Mouse (Mus musculus) kidney, postnatal 14 days (tissue): ENCODE results near the gene Tesk2.
"Not testable (repeated sequence)": the region's sequence is repeated elsewhere in the genome, so short reads cannot be mapped to it uniquely, and the experiment has no call there.

Experiments
- DNase-seq: peaks from one replicate; pipeline ENCODE4 v3.0.0; 2022; ENCODE audit warnings: mixed read lengths

Gene Tesk2

DNA sequence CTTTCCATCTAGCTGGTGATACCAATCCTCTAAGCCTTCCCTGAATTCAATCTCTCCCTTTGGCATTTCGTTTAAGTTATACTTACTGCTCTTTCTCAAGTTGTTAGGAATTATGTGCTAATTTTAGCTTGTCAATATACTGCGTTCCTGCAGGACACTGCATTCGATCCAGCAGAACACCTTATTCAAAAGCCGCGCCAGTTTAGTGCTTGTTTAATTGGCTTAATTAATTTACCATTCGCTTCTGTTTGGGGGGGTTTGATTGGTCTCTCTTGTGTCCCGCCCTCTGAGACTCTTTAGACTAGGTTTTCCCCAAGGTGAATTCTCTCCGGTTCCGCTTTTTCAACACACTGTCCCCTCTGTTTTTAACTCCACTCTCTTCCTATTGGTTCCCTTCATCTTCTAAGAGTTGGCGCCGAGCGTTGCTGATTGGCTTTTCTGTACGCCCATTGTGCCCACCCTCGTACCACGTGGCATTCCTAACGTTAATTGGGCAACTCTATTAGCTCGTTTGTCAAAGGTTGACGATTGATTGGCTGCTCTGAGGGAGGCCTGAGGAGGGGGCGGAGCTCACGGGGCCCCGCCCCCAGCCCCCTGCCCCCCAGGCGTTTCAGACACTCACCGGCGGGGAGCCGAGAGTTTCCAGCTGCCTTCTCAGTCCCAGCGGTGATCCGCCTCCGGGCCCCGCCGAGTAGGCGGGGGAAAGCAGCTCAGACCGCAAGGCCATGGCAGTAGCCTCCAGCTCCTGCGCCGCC is at the start of gene Tesk2:
Gene Tesk2, plus strand, starts transcription at position 606 of the 755 bp plus-strand sequence.
- DNase-seq = peak; percentile 97

DNA sequence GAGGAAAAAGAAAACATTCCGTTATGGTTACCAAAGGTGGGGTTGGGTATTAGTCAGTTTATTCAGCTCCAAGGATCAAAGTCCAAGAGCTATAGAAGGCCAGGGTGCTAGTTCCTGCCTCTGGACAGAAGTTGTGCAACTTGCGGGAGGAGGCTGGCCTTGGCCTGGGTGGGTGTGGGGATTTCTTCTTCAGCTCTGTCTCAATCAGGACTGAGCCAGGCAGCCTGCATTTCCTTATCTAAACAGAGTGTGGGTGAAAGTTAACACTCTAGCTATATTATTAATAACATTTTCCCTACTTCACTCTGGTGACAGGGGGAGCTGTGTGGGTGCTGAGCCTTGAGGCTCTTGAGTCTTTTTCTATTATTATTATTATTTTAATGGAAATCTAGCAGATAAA is 48.0 kb upstream of the Tesk2 start:
- peak; percentile 65 for DNase-seq

DNA sequence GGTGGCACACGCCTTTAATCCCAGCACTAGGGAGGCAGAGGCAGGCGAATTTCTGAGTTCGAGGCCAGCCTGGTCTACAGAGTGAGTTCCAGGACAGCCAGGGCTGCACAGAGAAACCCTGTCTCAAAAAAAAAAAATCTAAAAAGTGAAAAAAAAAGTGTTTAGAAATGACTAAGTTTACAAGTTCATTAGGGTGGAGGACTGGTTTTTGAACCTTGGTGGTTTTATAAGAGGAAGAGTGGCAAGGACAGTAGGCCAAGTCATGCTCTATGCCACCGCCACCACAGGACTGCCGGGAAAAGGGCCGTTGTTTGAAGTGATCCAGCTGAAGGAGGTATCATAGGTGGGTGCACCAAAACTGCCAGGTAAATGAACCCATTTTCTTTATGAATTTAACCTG is 46.0 kb upstream of the Tesk2 start:
- DNase-seq = not testable (repeated sequence)

DNA sequence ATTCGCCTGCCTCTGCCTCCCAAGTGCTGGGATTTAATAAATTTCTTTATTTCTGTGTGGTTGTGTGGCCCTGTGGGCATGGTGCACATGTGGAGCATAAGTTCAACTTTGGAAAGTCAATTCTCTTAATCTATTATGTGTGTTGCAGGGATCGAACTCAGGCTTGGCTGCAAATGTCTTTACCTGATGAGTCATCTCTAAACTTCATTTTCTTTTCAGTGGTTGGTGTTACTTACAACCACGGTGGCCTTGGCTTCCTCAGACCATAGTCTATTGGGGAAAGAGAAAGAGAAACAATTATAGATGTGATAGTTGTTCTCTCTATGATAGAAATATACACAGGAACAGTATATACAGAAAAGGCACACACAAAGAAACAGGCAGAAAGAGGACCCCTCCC is 44.7 kb upstream of the Tesk2 start:
- no peak for DNase-seq

DNA sequence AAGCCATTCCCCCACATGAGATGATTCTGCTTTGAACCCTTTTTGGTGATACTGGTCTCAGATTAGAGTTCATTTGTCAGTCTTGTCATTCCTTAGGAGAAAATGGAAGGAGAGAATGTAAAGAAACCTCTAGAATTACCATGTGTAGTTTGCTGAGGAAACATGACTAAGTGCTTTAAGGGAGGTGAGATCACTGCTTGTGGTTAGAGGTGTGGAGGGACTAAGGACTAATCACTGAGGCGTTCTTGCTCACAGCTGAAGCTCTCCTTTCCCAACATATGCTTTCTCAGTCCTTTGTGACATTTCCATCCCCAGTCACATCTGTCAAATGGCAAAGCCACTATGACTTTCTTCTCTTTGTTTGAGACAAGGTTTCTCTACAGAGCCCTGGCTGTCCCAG is 42.9 kb upstream of the Tesk2 start:
- no peak for DNase-seq

DNA sequence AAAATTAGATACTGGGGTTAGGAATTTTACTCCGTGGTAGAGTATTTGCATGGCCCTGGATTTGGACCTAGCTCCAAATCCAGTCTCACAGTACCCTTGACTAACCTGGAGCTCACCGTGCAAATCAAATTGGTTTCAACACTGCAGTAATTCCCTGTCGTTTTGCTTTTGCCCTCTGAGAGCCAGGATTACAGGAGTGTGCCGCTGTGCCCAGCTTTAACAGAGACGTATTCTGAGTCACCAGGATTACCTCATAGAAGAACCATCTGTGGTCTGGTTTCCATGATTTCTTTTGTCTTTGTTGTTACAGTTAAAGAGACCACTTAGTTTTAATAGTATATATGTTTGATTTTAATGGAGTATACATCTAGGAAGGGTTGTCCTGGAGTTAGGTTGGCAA is 41.6 kb upstream of the Tesk2 start:
- no peak for DNase-seq

DNA sequence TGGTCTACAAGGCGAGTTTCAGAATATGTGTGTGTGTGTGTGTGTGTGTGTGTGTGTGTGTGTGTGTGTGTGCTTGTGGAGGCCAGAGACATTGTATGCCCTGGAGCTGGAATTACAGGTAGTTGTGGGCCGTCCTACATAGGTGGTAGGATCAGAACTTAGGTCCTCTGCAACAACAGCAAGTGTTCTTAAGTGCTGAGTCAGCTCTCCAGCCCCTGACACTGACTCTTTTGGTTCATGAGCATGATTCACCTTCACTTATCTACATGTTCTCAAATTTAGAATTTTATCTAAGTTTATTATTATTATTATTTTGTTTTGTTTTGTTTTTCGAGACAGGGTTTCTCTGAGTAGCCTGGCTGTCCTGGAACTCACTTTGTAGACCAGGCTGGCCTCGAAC is 40.2 kb upstream of the Tesk2 start:
- DNase-seq = not testable (repeated sequence)

DNA sequence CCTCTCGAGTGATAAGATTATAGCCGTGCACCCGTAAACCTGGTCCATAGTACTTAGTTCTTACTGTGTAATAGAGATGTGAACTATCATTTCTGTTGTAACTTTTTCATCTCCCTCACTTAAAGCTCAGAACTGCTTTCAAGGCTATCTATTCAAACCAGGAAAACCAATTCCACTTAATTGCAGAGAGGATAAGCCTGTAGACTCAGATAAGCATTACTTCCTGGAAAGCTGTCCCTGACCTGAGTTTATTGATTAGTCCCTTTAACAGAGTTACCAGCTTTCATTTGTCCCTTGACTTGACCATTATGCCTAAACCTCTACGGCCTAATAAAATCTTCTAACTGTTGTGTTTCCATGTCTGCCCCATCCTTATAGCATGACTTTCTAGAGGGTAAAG is 36.8 kb upstream of the Tesk2 start:
- no peak for DNase-seq

DNA sequence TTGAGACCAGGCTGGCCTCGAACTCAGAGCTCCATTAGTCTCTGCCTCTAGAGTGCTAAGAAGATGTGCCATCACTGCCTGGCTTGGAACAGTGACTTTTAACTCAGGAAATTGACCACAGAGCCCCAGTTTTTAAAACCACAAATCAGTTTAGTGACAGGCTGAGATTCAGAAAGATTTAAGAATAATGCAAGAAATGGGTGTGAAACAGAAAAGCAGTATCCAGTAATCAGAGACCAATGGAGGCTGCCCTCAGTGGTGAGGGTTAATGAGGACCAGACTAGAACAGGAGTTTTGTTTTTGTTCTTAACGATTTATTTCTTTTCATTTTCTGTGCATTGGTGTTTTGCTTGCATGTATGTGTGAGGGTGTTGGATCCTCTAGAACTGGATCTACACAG is 36.1 kb upstream of the Tesk2 start:
- no peak for DNase-seq

DNA sequence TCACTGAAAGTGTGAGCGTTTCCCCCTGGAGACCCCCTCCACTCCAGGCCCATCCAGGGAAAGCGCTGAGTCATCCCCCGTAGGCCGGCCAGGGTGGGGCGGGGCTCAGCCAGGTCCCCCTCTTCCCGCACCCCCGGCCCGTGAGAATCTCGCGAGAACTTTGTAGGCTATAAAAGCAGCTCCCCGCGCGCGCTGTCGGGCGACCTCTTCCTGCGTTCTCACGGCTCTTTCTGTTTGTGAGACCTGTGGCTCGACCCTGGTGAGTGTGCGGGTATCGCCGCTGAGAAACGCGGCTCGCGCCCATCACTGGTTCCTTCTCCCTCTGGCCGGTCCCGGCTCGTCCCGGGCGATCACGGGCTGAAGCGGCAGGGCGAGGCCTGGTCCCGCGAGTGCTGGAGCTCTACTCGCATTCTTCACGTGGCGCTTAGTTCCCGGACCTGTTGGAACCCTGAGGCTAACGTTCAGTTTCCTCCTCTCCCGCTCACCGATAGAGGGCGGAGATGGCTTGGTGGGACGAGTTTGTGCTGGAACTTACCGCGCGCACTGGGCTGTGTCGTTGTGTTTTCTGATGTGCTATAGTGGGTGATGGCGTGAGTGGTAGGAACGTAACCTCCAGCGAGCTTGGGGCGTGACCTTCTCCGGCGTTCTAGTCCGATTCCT is 35.2 kb upstream of the Tesk2 start, which contains the start of gene Prdx1:
Gene Prdx1, plus strand, starts transcription at position 143 of the 660 bp plus-strand sequence.
- peak; percentile 96 for DNase-seq

DNA sequence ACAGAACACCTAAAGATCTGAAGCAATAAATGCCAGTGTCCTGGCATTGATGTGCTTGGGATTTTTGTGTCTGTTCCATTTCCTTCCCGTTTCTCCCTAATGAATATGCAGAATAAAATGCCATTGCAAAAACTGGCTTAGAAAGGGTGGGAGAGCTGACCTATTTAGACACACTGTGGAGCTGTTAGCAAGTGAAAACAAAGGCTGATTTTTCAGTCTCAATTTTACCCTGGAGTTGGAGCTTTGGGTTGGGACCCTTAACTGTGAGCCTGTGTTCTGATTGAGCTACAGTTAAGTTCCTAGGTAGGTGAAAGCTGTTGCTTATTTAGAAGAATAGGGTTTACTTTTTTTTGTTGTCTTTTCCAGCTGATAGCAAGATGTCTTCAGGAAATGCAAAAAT is 33.7 kb upstream of the Tesk2 start:
- no peak for DNase-seq

DNA sequence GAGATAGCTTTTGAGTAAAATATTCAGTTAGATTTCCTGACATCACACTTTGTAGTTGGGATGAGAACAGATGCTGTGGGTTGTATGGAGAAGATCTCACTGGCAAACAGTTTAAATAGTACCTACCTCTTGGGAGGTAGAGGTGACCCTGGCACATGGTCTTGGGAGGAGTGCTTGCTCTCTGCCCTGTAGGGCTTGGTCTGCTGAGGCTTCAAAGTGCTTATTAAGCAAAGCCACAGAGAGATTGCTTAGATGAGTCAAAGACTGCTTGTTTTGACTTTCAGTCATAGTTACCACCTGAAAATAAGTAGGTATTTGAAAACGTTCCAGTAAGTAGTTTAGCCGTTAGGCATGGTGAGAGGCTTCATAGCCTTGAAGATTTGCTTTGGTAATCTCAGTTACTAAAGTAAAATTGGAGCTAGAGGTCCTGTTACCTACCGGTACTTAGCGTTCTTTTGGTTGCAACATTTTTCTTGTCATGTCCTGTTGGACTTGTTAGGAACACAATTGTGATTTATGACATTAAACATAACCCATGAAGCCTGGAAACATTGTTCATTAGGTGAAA is 31.4 kb upstream of the Tesk2 start:
- peak; percentile 59 for DNase-seq

DNA sequence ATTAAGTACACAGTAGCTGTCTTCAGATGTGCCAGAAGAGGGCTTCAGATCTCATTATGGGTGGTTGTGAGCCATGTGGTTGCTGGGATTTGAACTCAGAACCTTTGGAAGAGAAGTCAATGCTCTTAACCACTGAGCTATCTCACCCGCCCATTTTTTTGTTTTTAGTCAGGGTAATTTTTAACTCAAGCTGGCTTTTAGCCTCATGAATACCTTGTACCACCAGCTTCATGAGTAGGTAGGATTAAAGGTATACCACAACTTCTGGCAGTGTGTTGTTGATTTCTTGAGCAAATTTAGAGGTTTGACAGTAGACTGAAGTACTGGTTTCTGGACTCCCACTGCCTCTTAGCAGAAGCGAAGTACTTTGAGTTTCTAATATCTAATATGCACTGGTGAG is 28.6 kb upstream of the Tesk2 start:
- DNase-seq = no peak

DNA sequence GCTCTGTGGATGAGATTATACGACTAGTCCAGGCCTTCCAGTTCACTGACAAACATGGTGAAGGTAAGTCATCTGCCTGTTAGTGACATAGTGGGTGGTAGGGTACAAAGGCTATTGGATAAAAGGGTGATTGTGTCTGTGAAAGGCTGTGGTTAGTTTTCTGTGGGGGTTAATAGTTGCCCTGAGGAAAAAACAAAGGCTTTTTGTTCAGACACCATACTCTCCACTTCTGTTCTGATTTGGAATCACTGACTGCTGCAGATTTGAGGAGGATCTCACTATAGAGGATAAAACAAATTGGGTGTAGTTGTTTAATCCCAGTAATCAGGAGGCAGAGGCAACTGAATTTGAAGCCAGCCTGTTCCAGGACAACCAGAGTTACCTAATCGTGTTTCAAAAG is 27.0 kb upstream of the Tesk2 start:
- no peak for DNase-seq

DNA sequence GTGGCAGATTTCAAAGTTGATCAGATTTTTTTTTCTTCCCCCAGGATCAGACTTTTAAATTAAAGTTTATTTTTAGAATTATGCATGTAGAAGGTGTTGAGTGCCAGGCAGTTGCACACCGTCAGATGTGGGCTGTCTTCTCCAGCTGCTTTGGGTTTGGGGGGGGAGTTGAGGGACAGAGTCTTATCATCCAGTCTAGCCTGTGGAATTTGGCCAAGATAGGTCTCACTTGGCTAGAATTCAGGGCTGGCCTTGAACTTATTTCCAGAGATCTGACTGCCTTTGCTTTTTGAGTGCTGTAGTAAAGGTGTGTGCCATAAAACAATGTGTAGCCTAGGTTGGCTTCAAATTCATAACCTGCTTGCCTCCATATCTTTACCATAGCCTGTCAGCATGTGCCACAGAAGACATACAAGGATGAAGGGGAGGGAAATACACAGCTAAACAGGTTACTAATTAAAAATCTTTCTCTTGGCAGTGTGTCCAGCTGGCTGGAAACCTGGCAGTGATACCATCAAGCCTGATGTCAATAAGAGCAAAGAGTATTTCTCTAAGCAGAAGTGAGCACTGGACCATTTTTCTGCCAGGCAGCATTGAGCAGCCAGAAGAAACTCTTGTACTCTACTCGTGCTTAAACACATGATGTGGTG is 21.9 kb upstream of the Tesk2 start:
- peak; percentile 68 for DNase-seq

DNA sequence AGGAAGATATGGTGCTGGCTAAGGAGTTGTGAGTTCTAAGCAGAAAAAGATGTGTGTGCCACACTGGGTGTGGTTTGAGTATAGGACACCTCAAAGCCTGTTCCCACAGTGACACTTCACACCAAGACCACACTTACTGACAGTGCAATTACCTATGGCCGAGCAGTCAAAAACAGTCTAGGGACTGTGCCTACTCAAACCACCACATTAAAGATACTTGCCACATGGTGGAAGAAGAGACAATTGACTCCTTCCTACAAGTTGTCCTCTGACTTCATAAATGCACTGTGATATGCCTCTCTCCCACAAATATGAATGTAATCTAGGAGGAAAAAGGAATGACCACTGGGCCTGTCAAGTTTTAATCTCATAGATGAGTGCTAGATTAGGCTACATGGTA is 19.8 kb upstream of the Tesk2 start:
- DNase-seq = no peak

DNA sequence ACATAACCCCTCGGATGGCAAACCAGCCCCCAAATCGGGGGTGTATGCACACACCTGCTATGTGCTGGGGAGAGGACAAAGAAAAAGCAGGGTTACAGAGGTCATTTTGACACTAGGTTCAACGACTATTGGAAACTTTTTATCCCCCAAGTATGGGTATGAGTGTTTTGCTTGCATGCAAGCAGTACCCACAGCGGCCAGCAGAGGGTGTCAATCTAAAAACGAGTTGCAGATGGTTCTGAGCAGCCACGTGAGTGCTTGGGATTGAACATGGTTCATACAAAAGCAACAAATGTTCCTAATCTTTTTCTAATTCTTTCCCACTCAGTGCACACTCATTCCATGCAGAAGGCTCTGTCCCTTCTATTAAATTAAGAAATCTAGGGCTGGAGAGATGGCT is 16.9 kb upstream of the Tesk2 start:
- DNase-seq = peak; percentile 77

DNA sequence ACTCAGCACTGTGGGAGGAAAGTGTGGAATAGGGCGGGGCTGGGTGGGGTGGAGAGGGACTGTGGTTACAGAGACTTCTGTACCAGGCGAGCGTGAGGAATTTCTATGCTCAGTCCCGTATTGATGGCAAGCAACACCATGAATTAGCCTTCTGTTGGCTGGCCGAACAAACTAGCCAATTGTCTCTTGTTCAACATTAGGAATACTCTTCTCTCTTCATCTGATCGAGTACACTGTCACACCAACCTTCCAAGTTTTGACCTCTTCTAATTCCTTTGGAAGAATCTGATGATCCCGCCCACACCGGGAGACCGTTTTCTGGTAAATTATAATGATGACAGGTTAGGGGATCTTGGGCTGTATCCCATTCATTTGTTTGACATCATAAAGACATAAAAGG is 13.1 kb upstream of the Tesk2 start:
- no peak for DNase-seq

DNA sequence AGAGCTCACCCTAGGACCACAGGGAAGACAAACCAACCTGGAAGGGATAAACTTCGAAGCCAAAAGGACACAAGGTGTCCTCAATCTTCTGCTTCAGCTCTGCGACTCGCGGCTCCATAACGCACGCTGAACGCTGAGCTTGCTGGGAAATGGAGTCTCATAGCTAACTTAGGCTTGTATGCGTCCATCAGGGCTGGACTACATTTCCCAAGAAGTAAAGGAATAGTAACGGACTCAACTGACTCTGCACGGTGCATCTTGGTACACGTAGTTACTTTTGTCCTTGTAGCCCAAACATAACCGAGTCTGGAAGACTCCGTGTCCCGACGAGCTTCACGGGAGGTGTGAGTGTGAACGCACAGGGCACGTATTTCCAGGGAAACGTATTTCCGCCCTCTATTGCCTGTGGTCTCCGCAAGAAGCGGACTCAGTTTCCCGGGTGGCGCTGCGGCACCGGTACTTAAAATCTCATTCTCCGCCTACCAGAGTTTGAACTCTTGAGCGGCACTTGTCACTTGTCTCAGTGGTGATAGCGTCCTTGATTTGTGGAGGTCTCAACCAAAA is 12.5 kb upstream of the Tesk2 start, which contains the start of the genes Mmachc and Ccdc163:
Gene Mmachc, minus strand, starts transcription at position 206 of the 564 bp plus-strand sequence.
Gene Ccdc163, plus strand, starts transcription at position 309 of the 564 bp plus-strand sequence.
- DNase-seq = peak; percentile 95

DNA sequence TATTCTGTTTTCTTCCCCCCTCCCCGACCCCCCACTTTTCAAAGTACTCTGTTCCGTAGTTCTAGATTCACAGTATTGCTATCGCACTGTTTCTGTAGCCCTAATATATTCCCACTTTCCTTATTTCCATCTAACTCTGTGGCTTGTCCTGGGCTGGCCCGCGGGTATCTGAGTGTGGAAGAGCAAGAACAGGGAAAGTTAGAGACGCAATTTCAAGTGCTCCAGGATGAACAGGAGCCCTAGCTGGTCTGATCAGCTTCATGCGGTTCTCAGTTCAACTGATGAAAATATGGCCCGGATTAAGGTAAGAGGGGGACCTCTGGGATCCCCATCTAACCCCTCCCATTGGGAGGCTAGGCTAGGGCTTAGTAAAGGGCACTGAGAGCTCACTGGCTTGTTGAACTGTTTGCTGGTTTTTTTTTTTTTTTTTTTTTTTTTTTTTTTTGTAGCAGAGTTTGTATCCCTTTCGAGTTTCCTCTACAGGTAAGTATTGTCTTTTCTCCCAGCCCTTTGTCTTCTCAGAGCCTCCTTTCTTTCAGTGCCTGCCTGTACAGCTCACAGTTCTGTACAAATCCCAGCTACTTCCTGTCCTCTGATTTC is 11.9 kb upstream of the Tesk2 start:
- no peak for DNase-seq

DNA sequence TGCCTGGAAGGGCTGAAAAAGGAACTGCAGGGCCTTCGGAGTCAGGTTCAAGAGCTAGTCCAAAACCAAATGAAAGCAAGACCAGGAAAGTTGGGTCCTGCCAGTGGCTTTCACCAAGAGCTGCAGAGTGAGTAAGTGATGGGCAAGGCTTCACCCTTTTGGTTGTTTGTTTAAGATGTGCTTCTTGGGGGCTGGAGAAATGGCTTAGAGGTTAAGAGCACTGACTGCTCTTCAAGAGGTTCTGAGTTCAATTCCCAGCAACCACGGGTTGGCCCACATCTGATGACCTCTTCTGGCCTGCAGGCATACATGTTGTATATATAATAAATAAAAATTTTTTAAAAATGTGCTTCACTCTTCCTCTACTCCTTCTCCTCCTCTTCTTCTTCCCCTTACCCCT is 10.6 kb upstream of the Tesk2 start:
- no peak for DNase-seq

DNA sequence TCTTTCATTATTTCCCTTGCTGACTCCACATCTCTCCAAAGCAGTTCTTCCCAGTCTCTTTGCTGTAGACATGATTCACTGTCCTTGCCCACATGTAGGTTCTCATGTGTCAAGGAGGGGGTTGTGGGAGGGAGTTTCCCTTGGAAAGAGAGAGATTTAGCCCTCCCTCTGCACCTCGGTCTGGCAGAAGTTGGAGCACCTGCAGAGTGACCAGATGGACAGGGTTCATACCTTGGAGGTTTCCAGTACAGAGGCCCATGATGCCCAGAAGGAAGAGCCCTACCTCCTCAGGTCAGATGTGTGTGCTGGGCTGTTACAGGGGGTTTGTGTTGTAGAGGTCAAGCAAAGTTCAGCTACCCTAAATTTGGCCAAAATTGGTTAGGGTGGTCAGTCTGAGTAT is 8.2 kb upstream of the Tesk2 start:
- no peak for DNase-seq

DNA sequence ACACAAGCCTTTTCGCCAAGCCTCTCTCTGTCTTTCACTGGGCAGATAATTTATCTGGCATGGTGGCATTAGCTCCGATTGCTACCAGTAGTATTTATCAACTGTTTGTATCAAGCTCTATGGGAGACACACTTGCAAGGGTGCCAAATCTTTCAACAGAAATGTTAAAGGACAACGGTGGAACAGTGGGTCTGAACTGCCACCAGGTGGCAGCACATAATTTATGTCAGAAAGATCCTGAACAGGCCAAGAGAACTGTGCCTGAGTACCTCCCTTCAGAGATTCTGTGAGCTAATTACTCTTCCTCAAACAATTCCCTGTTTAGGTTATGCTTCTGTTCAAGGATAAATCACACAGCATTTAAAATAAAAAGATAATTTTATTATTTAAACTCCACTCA is 1.4 kb upstream of the Tesk2 start:
- peak; percentile 78 for DNase-seq
